Comparison of ENCODE assay signal across 28 mouse cellular contexts in genomic region chr9:62990134-62990533, GRCm38 (mm10).
"Had no signal": no experiment of that assay in that cellular context is flagged by ENCODE, and none has a peak within 500 bp of the region (broad histone marks: within the 10 kb centered on the region; RNA-seq: fewer than 3 reads in every experiment).

No protein-coding gene starts in this region.

- H3K36me3 ChIP-seq: limb, embryonic 10.5 days; limb, embryonic 12.5 days; limb, embryonic 13.5 days; limb, embryonic 15.5 days; liver, embryonic 12.5 days; liver, embryonic 13.5 days; liver, embryonic 15.5 days; lung, embryonic 15.5 days; midbrain, embryonic 10.5 days; midbrain, embryonic 12.5 days; midbrain, embryonic 13.5 days; midbrain, embryonic 15.5 days; neural tube, embryonic 12.5 days had no signal

- DNase-seq: left cerebral cortex, postnatal 4 days; liver; liver, embryonic 13.5 days; liver, postnatal 0 days; lung, adult 18-20 months; lung, adult 2 months; lung, embryonic 14.5 days; lung, postnatal 10 days; lung, postnatal 14 days; lung, postnatal 36 days; lung, postnatal 4 days; midbrain, embryonic 14.5 days had no signal

- H3K9ac ChIP-seq: limb, embryonic 12.5 days; limb, embryonic 13.5 days; limb, embryonic 15.5 days; liver, embryonic 12.5 days; liver, embryonic 13.5 days; liver, embryonic 14.5 days; liver, embryonic 15.5 days; liver, postnatal 0 days; lung, embryonic 14.5 days; lung, embryonic 15.5 days; midbrain, embryonic 12.5 days; midbrain, embryonic 13.5 days; midbrain, embryonic 15.5 days; neural tube, embryonic 12.5 days had no signal

- H3K4me1 ChIP-seq: limb, embryonic 10.5 days; limb, embryonic 12.5 days; limb, embryonic 13.5 days; limb, embryonic 15.5 days; liver, embryonic 12.5 days; liver, embryonic 13.5 days; liver, embryonic 15.5 days; lung, embryonic 15.5 days; midbrain, embryonic 10.5 days; midbrain, embryonic 12.5 days; midbrain, embryonic 13.5 days; midbrain, embryonic 15.5 days; neural tube, embryonic 12.5 days had no signal

- H3K27ac ChIP-seq: limb, embryonic 10.5 days; limb, embryonic 12.5 days; limb, embryonic 13.5 days; limb, embryonic 15.5 days; liver, embryonic 12.5 days; liver, embryonic 13.5 days; liver, embryonic 14.5 days; liver, embryonic 15.5 days; lung, embryonic 15.5 days; macrophage; midbrain, embryonic 10.5 days; midbrain, embryonic 12.5 days; midbrain, embryonic 13.5 days; midbrain, embryonic 15.5 days; neural tube, embryonic 12.5 days had no signal

- H3K4me3 ChIP-seq: limb, embryonic 10.5 days; limb, embryonic 12.5 days; limb, embryonic 13.5 days; limb, embryonic 15.5 days; liver, embryonic 12.5 days; liver, embryonic 13.5 days; liver, embryonic 15.5 days; lung, embryonic 15.5 days; megakaryocyte, embryonic 14.5 days; midbrain, embryonic 10.5 days; midbrain, embryonic 12.5 days; midbrain, embryonic 13.5 days; midbrain, embryonic 15.5 days; myocyte; neural tube, embryonic 12.5 days had no signal

- H3K9me3 ChIP-seq: limb, embryonic 10.5 days; limb, embryonic 12.5 days; limb, embryonic 13.5 days; limb, embryonic 15.5 days; liver, embryonic 12.5 days; liver, embryonic 13.5 days; liver, embryonic 15.5 days; lung, embryonic 15.5 days; midbrain, embryonic 10.5 days; midbrain, embryonic 12.5 days; midbrain, embryonic 13.5 days; midbrain, embryonic 15.5 days; neural tube, embryonic 12.5 days had no signal

- H3K27me3 ChIP-seq: limb, embryonic 12.5 days; limb, embryonic 13.5 days; limb, embryonic 15.5 days; liver, embryonic 12.5 days; liver, embryonic 13.5 days; liver, embryonic 15.5 days; lung, embryonic 15.5 days; midbrain, embryonic 12.5 days; midbrain, embryonic 13.5 days; midbrain, embryonic 15.5 days; neural tube, embryonic 12.5 days had no signal
